Mouse (Mus musculus) limb, embryonic 11.5 days (tissue): ENCODE measurements around the gene Neurod2. TPM values are rescaled to one million over a fixed set of nuclear protein-coding genes. Genes with fewer than 3 reads are reported as not detected.

Experiments used
- ATAC-seq: fragments of 200-750 bp; cut with Nextera tagmentation; 2 replicates; pipeline ENCODE4 v1.8.0; 2017; ENCODE audit warnings: low read depth; ENCODE audit not compliant: insufficient number of reproducible peaks, low FRiP score, low TSS enrichment
- DNase-seq: peaks from one replicate; pipeline ENCODE4 v3.0.0-alpha.2; 2015; ENCODE audit warnings: low spot score
- H3K27ac ChIP-seq: fragments of 300-500 bp; sonication (generic); replicated peaks from 2 replicates; pipeline ENCODE4 v1.5.1; 2014; ENCODE audit warnings: low read depth, mild to moderate bottlenecking, low read length
- H3K27me3 ChIP-seq: fragments of 300-500 bp; sonication (generic); 2 replicates; pipeline ENCODE4 v1.6.1; 2014; ENCODE audit warnings: mild to moderate bottlenecking, low read length, mixed read lengths; ENCODE audit not compliant: control insufficient read depth, insufficient read depth
- H3K36me3 ChIP-seq: fragments of 300-500 bp; sonication (generic); 2 replicates; pipeline ENCODE4 v1.6.1; 2014; ENCODE audit warnings: mild to moderate bottlenecking, low read length, moderate library complexity, mixed read lengths; ENCODE audit not compliant: control insufficient read depth, insufficient read depth
- H3K4me1 ChIP-seq: fragments of 300-500 bp; sonication (generic); 2 replicates; pipeline ENCODE4 v1.6.1; 2014; ENCODE audit warnings: low read length, mixed read lengths; ENCODE audit not compliant: control insufficient read depth, insufficient read depth
- H3K4me2 ChIP-seq: fragments of 300-500 bp; sonication (generic); 2 replicates; pipeline ENCODE4 v1.6.1; 2014; ENCODE audit warnings: low read depth, mild to moderate bottlenecking, moderate library complexity; ENCODE audit not compliant: severe bottlenecking
- H3K4me3 ChIP-seq: fragments of 300-500 bp; sonication (generic); 2 replicates; pipeline ENCODE4 v1.5.1; 2014; ENCODE audit warnings: low read depth, low read length
- H3K9ac ChIP-seq: fragments of 300-500 bp; sonication (generic); 2 replicates; pipeline ENCODE4 v1.6.1; 2014; ENCODE audit warnings: mild to moderate bottlenecking, low read length
- H3K9me3 ChIP-seq: fragments of 300-500 bp; sonication (generic); 2 replicates; pipeline ENCODE4 v1.6.1; 2016; ENCODE audit warnings: low read length; ENCODE audit not compliant: control insufficient read depth
- WGBS: fragments of 180-500 bp; shearing (Covaris S2); extraction: QIAGEN DNeasy Blood & Tissue Kit; methylation state at CpG from one replicate; pipeline ENCODE4 v1.1.7; 2014; 5-methylcytosine and 5-hydroxymethylcytosine counted together
- polyA plus RNA-seq: library from polyadenylated mRNA; unstranded; fragments of >200 nt; fragmentation: Nextera tagmentation; extraction: Ambion mirVana; gene quantifications from 2 replicates; pipeline ENCODE4 v1.2.1, GENCODE M21; 2014

Neurod2 gene
- polyA plus RNA-seq, 1 experiment from 2014 or later = not detected

GRCm38 (mm10) chr11:98348083-98348961, 18.9 kb upstream of the Neurod2 start, which contains the start of gene Ppp1r1b:
Ppp1r1b (plus strand) TSS chr11:98348404.
- Histone ChIP-seq H3K27me3 (peaks cover 81% of the 10 kb centered on the region), H3K4me2 (peak within 1 kb of the TSS; percentile 84), H3K36me3 (no peaks in the 10 kb centered on the region), H3K4me1 (peaks cover 12% of the 10 kb centered on the region), H3K9ac (peak within 1 kb of the TSS; percentile 43), H3K4me3 (peak within 1 kb of the TSS; percentile 47), H3K9me3 (no peaks in the 10 kb centered on the region), H3K27ac (no peak within 1 kb of the TSS)
- DNase-seq = peak; percentile 62
- under 1% methylated on average over 52 of the region's 55 CpGs for WGBS
- ATAC-seq = peak; percentile 19; the same call in 1 of the 2 replicates

DNA sequence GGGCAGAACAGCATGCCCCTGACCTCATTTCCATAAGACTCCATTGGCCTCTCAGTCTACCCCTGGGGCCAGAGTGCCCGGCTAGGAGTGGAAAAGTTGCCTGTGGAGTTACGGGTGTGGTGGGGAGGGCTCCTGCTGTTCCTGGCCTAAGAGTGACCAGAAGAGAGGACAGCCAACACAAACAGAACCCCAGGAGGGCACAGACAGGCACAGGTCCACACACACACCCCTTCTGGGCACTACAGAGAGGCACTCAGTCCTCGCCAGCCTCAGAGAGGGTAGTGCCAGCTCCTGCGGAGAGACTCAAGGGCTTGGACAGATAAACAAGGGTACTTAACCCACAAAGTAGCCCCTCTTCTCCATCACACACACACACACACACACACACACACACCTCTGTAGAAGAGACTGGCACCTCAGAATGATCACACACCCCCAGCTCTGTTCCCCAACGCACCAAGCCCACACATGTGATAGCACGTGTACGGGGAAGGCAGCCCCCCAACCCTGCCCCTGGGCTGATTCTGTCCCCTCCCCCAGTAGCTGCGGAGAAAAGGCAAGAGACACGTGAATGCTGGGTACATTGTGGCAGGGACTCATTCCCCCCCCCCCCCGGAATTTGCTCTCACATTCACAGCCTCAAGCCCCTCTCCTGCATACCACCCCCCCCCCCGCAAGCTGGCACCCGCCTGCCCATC, 18.1 kb upstream of the Neurod2 start:
- Histone ChIP-seq H3K4me2 (peak overlapping the region; percentile 84; the same call in 1 of the 2 replicates), H3K9ac (no peak overlapping the region), H3K4me1 (peaks cover 12% of the 10 kb centered on the region), H3K4me3 (no peak overlapping the region), H3K27me3 (peaks cover 76% of the 10 kb centered on the region), H3K9me3 (no peaks in the 10 kb centered on the region), H3K36me3 (no peaks in the 10 kb centered on the region), H3K27ac (no peak overlapping the region)
- ATAC-seq = no peak
- WGBS = 7% methylated on average over 10 of the region's 12 CpGs
- DNase-seq = peak; percentile 20

- no peaks in the 10 kb centered on the region for H3K9me3 ChIP-seq
- DNase-seq = peak; percentile 20
Observed at GRCm38 (mm10) chr11:98346168-98346567, 16.7 kb upstream of the Neurod2 start.

DNA sequence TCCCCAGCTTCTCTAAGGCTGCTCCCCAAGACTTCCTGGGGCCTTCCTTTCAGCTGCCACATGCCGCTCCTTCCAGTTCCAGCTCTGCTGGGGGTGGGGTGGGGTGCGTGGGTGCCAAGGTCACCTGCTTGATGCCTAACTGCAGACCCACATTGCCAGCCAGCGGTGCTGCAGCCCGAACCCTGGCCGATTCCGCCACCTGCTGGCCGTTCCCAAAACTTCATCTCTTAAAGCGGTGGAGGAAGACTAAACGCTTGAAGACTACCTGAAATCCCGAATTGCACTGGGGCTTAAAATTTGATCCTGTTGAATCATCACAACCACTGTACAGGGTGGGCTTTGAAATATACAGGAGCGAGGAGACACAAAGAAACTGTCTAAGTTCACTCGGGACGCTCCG, 15.8 kb upstream of the Neurod2 start:
- 1% methylated on average over 14 of the region's 14 CpGs for WGBS
- DNase-seq = peak; percentile 91
- Histone ChIP-seq H3K27me3 (peaks cover 74% of the 10 kb centered on the region), H3K9me3 (no peaks in the 10 kb centered on the region), H3K9ac (no peak overlapping the region), H3K27ac (no peak overlapping the region), H3K4me2 (no peak overlapping the region), H3K4me1 (peaks cover 18% of the 10 kb centered on the region), H3K36me3 (no peaks in the 10 kb centered on the region), H3K4me3 (no peak overlapping the region)
- ATAC-seq = no peak

More at GRCm38 (mm10) chr11:98346168-98346567, 16.7 kb upstream of the Neurod2 start:
- no peak for ATAC-seq
- Histone ChIP-seq H3K36me3 (no peaks in the 10 kb centered on the region), H3K4me3 (no peak overlapping the region), H3K27me3 (peaks cover 76% of the 10 kb centered on the region), H3K4me2 (no peak overlapping the region), H3K4me1 (peaks cover 18% of the 10 kb centered on the region), H3K27ac (no peak overlapping the region), H3K9ac (no peak overlapping the region)
- 12% methylated on average over 9 of the region's 9 CpGs for WGBS

DNA sequence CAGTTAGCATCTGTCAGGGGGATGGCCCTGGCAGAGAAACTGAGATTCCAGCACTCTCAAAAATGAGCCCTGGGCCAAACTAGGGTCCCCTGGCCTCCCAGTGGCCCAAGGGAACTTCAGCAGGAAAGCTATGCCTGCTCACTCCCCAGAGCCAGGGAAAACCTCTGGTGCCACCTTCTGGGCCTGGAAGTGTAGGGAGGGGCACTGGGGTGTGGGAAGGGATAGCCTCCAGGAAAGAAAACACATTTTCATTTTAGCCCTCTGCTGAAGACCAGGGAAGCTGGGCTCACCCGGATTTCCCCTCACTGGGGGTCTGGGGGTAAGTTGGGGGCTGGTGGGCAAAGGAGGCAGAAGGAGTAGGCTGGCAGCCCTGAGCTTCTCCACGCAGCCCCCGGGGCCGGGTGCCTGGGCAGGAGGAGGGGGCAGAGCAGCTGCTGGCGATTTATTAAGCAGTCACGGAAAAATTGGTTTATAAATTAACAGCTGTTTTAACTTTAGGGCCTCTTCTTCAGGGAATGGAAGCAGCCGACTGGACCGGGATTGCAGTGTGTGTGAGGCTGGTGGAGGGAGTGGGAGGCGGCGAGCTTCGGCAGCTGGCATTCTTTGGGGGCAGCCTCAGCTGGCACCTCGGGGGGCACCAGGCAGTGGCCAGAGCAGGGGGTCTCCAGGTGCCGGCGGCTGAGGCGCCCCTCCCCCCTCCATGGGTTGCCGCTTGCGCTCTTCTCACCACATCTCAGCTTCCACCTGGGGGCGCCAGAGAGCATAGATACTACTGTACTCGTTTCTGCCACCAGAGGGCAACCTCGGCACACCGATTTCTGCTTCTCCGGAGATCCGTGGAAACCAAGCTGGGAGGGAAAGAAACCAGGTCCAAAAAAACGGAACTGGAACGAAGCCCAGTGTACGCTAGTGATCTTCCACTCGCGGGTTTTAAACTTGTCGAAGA, 12.8 kb upstream of the Neurod2 start:
- H3K27me3 ChIP-seq = peaks cover 74% of the 10 kb centered on the region
- peak overlapping the region; percentile 36 for H3K4me2 ChIP-seq
- peaks cover 18% of the 10 kb centered on the region for H3K4me1 ChIP-seq
- WGBS = 3% methylated on average over 28 of the region's 29 CpGs
- DNase-seq = peak; percentile 99
- H3K9ac ChIP-seq = no peak overlapping the region
- H3K9me3 ChIP-seq = no peaks in the 10 kb centered on the region
- 0 out of 2 replicates have a peak, but pooled peaks have one; percentile 61 for ATAC-seq
- H3K4me3 ChIP-seq = 0 out of 2 replicates have a peak overlapping the region, but pooled peaks have one; percentile 8
- H3K36me3 ChIP-seq = no peaks in the 10 kb centered on the region; the same call in 1 of the 2 replicates
- H3K27ac ChIP-seq = no peak overlapping the region

GRCm38 (mm10) chr11:98341174-98341573, 11.7 kb upstream of the Neurod2 start:
- Histone ChIP-seq H3K36me3 (no peaks in the 10 kb centered on the region; the same call in 1 of the 2 replicates), H3K4me1 (peaks cover 18% of the 10 kb centered on the region), H3K9me3 (no peaks in the 10 kb centered on the region), H3K9ac (no peak overlapping the region), H3K27me3 (peaks cover 74% of the 10 kb centered on the region), H3K27ac (no peak overlapping the region), H3K4me2 (no peak overlapping the region), H3K4me3 (no peak overlapping the region)
- DNase-seq = no peak
- 60% methylated on average over 4 of the region's 4 CpGs for WGBS
- no peak for ATAC-seq

DNA sequence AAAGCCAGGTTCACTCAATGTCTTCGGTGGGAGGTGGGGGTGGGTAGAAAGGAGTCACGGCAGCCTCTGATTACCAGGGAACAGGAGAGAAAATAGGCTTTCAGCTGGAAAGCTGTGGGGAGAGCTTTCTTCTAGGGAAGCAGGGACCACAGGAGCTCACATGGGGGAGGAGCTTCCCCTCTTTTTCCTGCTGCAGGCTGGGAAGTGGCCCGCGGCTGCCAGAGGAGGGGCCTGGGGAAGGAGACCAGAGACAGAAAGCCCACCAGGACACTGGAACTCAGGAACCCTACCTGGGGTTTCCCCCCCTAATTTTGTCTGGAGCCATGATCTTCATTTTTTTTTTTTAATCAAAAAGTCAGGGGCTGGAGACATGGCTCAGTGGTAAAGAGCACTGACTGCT, 11.1 kb upstream of the Neurod2 start:
- DNase-seq (no peak), ATAC-seq (no peak)
- peaks cover 74% of the 10 kb centered on the region for H3K27me3 ChIP-seq
- no peaks in the 10 kb centered on the region; the same call in 1 of the 2 replicates for H3K36me3 ChIP-seq
- H3K27ac ChIP-seq = no peak overlapping the region
- WGBS = 9% methylated on average over 3 of the region's 4 CpGs
- H3K9ac ChIP-seq = no peak overlapping the region
- no peak overlapping the region for H3K4me3 ChIP-seq
- peaks cover 18% of the 10 kb centered on the region for H3K4me1 ChIP-seq
- no peak overlapping the region for H3K4me2 ChIP-seq
- no peaks in the 10 kb centered on the region for H3K9me3 ChIP-seq
